Mouse (Mus musculus) limb, embryonic 12.5 days (tissue): ENCODE measurements at regions not wholly inside any gene's neighbourhood (a gene's known extent, or its start where the extent isn't known, plus 50 kb on each side); places are given as distances from the start of the nearest gene placed in this dataset.
"Not testable (repeated sequence)": the region's sequence is repeated elsewhere in the genome, so short reads cannot be mapped to it uniquely, and the experiment has no call there.

Experiments used
- ATAC-seq: fragments of 200-750 bp; cut with Nextera tagmentation; 2 replicates; pipeline ENCODE4 v1.8.0; 2017; ENCODE audit warnings: low read depth, moderate TSS enrichment; ENCODE audit not compliant: insufficient number of reproducible peaks, insufficient read depth, low FRiP score, low TSS enrichment
- H3K27ac ChIP-seq: fragments of 300-500 bp; sonication (generic); 2 replicates; pipeline ENCODE4 v1.5.1; 2016; ENCODE audit warnings: mild to moderate bottlenecking, moderate library complexity
- H3K27me3 ChIP-seq: fragments of 300-500 bp; sonication (generic); 2 replicates; pipeline ENCODE4 v1.6.1; 2016; ENCODE audit warnings: mild to moderate bottlenecking, moderate library complexity
- H3K36me3 ChIP-seq: fragments of 300-500 bp; sonication (generic); 2 replicates; pipeline ENCODE4 v1.6.1; 2016; ENCODE audit warnings: mild to moderate bottlenecking, moderate library complexity
- H3K4me1 ChIP-seq: fragments of 300-500 bp; sonication (generic); replicated peaks from 2 replicates; pipeline ENCODE4 v1.6.1; 2016
- H3K4me2 ChIP-seq: fragments of 300-500 bp; sonication (generic); 2 replicates; pipeline ENCODE4 v1.6.1; 2016; ENCODE audit warnings: mild to moderate bottlenecking, moderate library complexity
- H3K4me3 ChIP-seq: fragments of 300-500 bp; sonication (generic); replicated peaks from 2 replicates; pipeline ENCODE4 v1.5.1; 2016; ENCODE audit warnings: mild to moderate bottlenecking
- H3K9ac ChIP-seq: fragments of 300-500 bp; sonication (generic); replicated peaks from 2 replicates; pipeline ENCODE4 v1.6.1; 2016; ENCODE audit warnings: mild to moderate bottlenecking, moderate library complexity
- H3K9me3 ChIP-seq: fragments of 300-500 bp; sonication (generic); 2 replicates; pipeline ENCODE4 v1.6.1; 2016; ENCODE audit warnings: mild to moderate bottlenecking, moderate library complexity
- WGBS: fragments of 180-500 bp; shearing (Covaris S2); methylation state at CpG from one replicate; pipeline ENCODE4 v1.1.7; 2016; 5-methylcytosine and 5-hydroxymethylcytosine counted together

DNA sequence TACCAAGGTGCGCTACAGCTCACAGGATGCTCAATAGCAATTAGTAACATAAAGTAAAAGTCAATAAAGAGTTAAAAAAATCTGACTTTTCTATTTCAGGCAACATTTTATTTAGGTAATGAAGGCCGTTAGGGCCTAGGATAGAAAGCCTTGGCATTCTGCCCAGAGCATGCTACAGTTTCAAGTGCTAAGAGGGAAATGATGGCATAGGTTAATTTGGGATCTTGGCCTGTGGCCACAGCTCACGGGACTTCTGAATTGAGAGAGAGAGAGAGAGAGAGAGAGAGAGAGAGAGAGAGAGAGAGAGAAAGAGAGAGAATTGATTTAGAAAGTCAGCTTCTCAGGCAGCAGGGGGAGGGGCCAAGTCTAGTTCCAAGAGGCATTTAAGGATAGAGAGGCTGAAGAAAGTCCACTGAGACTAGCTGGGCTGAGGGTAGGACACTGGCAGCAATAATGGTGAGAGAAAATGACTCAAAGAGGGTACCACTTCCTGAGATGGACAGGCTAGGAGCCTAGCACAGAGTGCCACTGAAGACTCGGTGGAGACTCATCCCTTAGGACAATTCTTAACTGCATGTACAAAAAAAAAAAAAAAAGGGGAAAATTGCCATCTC lies 52.6 kb upstream of the Klf14 start:
- H3K27me3 ChIP-seq, result no peaks in the 10 kb centered on the region
- peak overlapping the region; percentile 59 for H3K27ac ChIP-seq
- peaks cover 3% of the 10 kb centered on the region; the same call in 1 of the 2 replicates for H3K9me3 ChIP-seq
- H3K4me1 ChIP-seq, result peaks cover 14% of the 10 kb centered on the region; the same call in 1 of the 2 replicates
- ATAC-seq, result no peak
- H3K9ac ChIP-seq, result no peak overlapping the region
- no peak overlapping the region for H3K4me2 ChIP-seq
- no peak overlapping the region for H3K4me3 ChIP-seq
- 45% methylated on average over 4 of the region's 4 CpGs for WGBS
- no peaks in the 10 kb centered on the region for H3K36me3 ChIP-seq

- Histone ChIP-seq H3K9ac (no peak overlapping the region), H3K4me1 (peaks cover 7% of the 10 kb centered on the region; the same call in 1 of the 2 replicates), H3K4me2 (no peak overlapping the region), H3K9me3 (no peaks in the 10 kb centered on the region), H3K4me3 (no peak overlapping the region), H3K36me3 (no peaks in the 10 kb centered on the region), H3K27ac (no peak overlapping the region), H3K27me3 (no peaks in the 10 kb centered on the region)
- ATAC-seq, result no peak
- 72% methylated on average over 7 of the region's 7 CpGs for WGBS
These were observed 57.7 kb upstream of the Klf14 start for GRCm38 (mm10) chr6:31016566-31016965.

GRCm38 (mm10) chr6:31021776-31022175 lies 62.9 kb upstream of the Klf14 start:
- no peaks in the 10 kb centered on the region for H3K9me3 ChIP-seq
- H3K4me1 ChIP-seq, result no peaks in the 10 kb centered on the region
- H3K27me3 ChIP-seq, result no peaks in the 10 kb centered on the region
- no peak overlapping the region for H3K4me2 ChIP-seq
- 86% methylated on average over 5 of the region's 5 CpGs for whole genome bisulfite sequencing
- ATAC-seq, result no peak
- H3K27ac ChIP-seq, result no peak overlapping the region
- H3K9ac ChIP-seq, result no peak overlapping the region
- no peak overlapping the region for H3K4me3 ChIP-seq
- H3K36me3 ChIP-seq, result no peaks in the 10 kb centered on the region

- Histone ChIP-seq H3K9ac (no peak overlapping the region), H3K9me3 (no peaks in the 10 kb centered on the region), H3K27me3 (no peaks in the 10 kb centered on the region), H3K27ac (no peak overlapping the region), H3K4me1 (0 out of 2 replicates have a peak, but pooled peaks cover 4% of the 10 kb centered on the region), H3K4me2 (no peak overlapping the region), H3K36me3 (no peaks in the 10 kb centered on the region), H3K4me3 (no peak overlapping the region)
- WGBS, result 84% methylated on average over 9 of the region's 9 CpGs
- no peak for ATAC-seq
These were observed 70.9 kb upstream of the Klf14 start for GRCm38 (mm10) chr6:31029777-31030176.

GRCm38 (mm10) chr6:31031022-31031421 lies 72.1 kb upstream of the Klf14 start:
- H3K27ac ChIP-seq, result no peak overlapping the region
- ATAC-seq, result no peak
- 88% methylated on average over 7 of the region's 7 CpGs for WGBS

GRCm38 (mm10) chr6:31032147-31032546 lies 73.3 kb upstream of the Klf14 start:
- H3K36me3 ChIP-seq, result no peaks in the 10 kb centered on the region
- no peak for ATAC-seq
- H3K4me3 ChIP-seq, result no peak overlapping the region
- no peak overlapping the region for H3K4me2 ChIP-seq
- 83% methylated on average over 4 of the region's 4 CpGs for WGBS
- H3K9ac ChIP-seq, result no peak overlapping the region
- H3K27ac ChIP-seq, result no peak overlapping the region
- no peaks in the 10 kb centered on the region for H3K27me3 ChIP-seq
- no peaks in the 10 kb centered on the region for H3K9me3 ChIP-seq
- H3K4me1 ChIP-seq, result peaks cover 4% of the 10 kb centered on the region; the same call in 1 of the 2 replicates

More at GRCm38 (mm10) chr6:31031022-31031421, 72.1 kb upstream of the Klf14 start:
- no peak overlapping the region for H3K9ac ChIP-seq
- no peak overlapping the region for H3K4me2 ChIP-seq
- no peaks in the 10 kb centered on the region for H3K9me3 ChIP-seq
- H3K36me3 ChIP-seq, result no peaks in the 10 kb centered on the region
- no peaks in the 10 kb centered on the region for H3K27me3 ChIP-seq
- H3K4me1 ChIP-seq, result peaks cover 4% of the 10 kb centered on the region; the same call in 1 of the 2 replicates
- no peak overlapping the region for H3K4me3 ChIP-seq

GRCm38 (mm10) chr6:31032980-31033608 lies 74.2 kb upstream of the Klf14 start:
- peak overlapping the region; percentile 39 for H3K4me2 ChIP-seq
- no peaks in the 10 kb centered on the region for H3K27me3 ChIP-seq
- no peak overlapping the region for H3K9ac ChIP-seq
- H3K9me3 ChIP-seq, result no peaks in the 10 kb centered on the region
- 9% methylated on average over 12 of the region's 12 CpGs for WGBS
- H3K36me3 ChIP-seq, result no peaks in the 10 kb centered on the region
- H3K4me1 ChIP-seq, result peaks cover 10% of the 10 kb centered on the region; the same call in 1 of the 2 replicates
- no peak overlapping the region for H3K4me3 ChIP-seq
- peak; percentile 44 for ATAC-seq
- no peak overlapping the region for H3K27ac ChIP-seq

GRCm38 (mm10) chr6:31034796-31035195 lies 75.9 kb upstream of the Klf14 start:
- no peak overlapping the region for H3K4me3 ChIP-seq
- H3K27me3 ChIP-seq, result no peaks in the 10 kb centered on the region
- H3K4me1 ChIP-seq, result peaks cover 10% of the 10 kb centered on the region; the same call in 1 of the 2 replicates
- no peak for ATAC-seq
- H3K36me3 ChIP-seq, result no peaks in the 10 kb centered on the region
- no peak overlapping the region for H3K9ac ChIP-seq
- H3K4me2 ChIP-seq, result no peak overlapping the region
- H3K9me3 ChIP-seq, result no peaks in the 10 kb centered on the region
- H3K27ac ChIP-seq, result no peak overlapping the region
- 63% methylated on average over 10 of the region's 10 CpGs for WGBS

DNA sequence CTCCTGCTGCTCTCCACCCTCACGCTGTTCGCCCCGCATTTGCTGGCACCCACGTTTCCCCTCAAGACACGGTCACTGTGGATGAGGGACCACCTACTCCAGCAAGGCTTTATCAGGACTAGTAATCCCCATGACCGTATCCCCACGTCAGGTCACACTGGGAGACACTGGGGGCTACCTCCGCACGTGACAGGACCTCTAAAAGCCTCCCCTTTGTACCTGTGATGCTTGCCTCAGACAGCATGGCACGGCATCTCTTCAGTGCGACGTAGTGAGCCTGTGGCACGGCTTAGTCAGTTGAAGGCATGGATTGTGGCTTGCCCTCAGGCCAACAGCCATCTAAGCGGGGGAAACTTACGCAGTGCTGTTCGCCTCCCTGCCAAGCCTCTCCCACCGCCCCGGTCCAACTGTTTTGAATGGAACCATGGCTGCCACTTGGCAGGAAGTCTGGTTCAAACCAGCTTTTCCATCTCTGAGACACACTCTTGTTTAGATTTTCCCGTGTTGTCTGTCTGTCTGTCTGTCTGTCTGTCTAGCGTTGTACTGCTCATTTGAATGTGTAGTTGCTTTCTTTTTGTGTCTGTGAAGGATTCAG lies 79.0 kb upstream of the Klf14 start:
- Histone ChIP-seq H3K27ac (0 out of 2 replicates have a peak overlapping the region, but pooled peaks have one; percentile 35), H3K4me2 (no peak overlapping the region), H3K4me3 (no peak overlapping the region), H3K9ac (0 out of 2 replicates have a peak overlapping the region, but pooled peaks have one; percentile 24), H3K27me3 (no peaks in the 10 kb centered on the region), H3K9me3 (no peaks in the 10 kb centered on the region), H3K4me1 (peaks cover 6% of the 10 kb centered on the region; the same call in 1 of the 2 replicates), H3K36me3 (no peaks in the 10 kb centered on the region)
- WGBS, result 76% methylated on average over 20 of the region's 20 CpGs
- ATAC-seq, result no peak

GRCm38 (mm10) chr6:31038445-31038844 lies 79.6 kb upstream of the Klf14 start:
- not testable (repeated sequence) for H3K9ac ChIP-seq, H3K36me3 ChIP-seq, H3K9me3 ChIP-seq, H3K27me3 ChIP-seq, ATAC-seq, H3K4me2 ChIP-seq, H3K4me3 ChIP-seq, H3K4me1 ChIP-seq, H3K27ac ChIP-seq
- 5% methylated on average over 2 of the region's 2 CpGs for WGBS

DNA sequence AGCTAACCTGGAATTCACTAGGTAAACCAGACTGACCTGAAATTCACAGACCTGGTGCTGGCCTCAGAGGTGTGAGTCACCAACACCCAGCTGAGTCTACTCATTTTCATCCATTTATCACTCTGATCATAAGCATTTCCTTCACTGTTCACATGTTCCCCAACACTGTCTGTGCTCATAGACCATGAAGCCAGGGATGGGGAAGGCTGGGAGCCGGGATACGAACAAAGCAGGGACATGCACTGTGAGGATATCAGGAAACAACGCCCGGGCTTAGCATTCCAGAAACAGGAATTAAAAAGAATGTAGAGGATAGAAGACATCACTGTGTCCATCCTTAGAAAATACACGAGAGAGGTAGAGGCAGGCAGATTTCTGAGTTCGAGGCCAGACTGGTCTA lies 80.6 kb upstream of the Klf14 start:
- Histone ChIP-seq H3K27me3 (no peaks in the 10 kb centered on the region; the same call in 1 of the 2 replicates), H3K9me3 (no peaks in the 10 kb centered on the region), H3K4me3 (no peak overlapping the region), H3K4me2 (no peak overlapping the region), H3K27ac (no peak overlapping the region), H3K9ac (no peak overlapping the region), H3K36me3 (no peaks in the 10 kb centered on the region), H3K4me1 (peaks cover 6% of the 10 kb centered on the region; the same call in 1 of the 2 replicates)
- WGBS, result 80% methylated on average over 6 of the region's 6 CpGs
- ATAC-seq, result no peak
